In genomic region chr19:42086166-42086565, GRCm38 (mm10) we compare ENCODE assay signal across 8 mouse cellular contexts. TPM values are rescaled to one million over a fixed set of nuclear protein-coding genes. Genes with fewer than 3 reads are reported as not detected.
DNase-seq lines count a peak whose midpoint lies in the region; ATAC-seq and TF ChIP-seq lines count a peak whose summit lies in the region.

TSS of gene Morn4 (minus strand) at chr19:42086357.

- H3K27me3 ChIP-seq in embryonic facial prominence, embryonic 14.5 days (replicated peaks; ENCODE audit: control insufficient read depth, insufficient read depth, low read length) = no peaks in the 10 kb centered on the region
- H3K27me3 ChIP-seq in limb, embryonic 13.5 days = no peaks in the 10 kb centered on the region
- no peaks in the 10 kb centered on the region for H3K27me3 ChIP-seq in midbrain, embryonic 16.5 days (ENCODE audit: control insufficient read depth, insufficient read depth, low read depth, low read length)
- no peaks in the 10 kb centered on the region for H3K27me3 ChIP-seq in splenic B cell, adult 2 months (ENCODE audit: control insufficient read depth, insufficient read depth, low read length, poor library complexity, severe bottlenecking)

- H3K4me1 ChIP-seq in bone marrow, adult 2 months (ENCODE audit: control insufficient read depth, insufficient read depth, low read length) = peaks cover 3% of the 10 kb centered on the region; the same call in 1 of the 2 replicates
- H3K4me1 ChIP-seq in embryonic facial prominence, embryonic 14.5 days (ENCODE audit: control insufficient read depth, insufficient read depth, low read length) = peaks cover 15% of the 10 kb centered on the region; the same call in 1 of the 2 replicates
- peaks cover 17% of the 10 kb centered on the region for H3K4me1 ChIP-seq in limb, embryonic 13.5 days
- peaks cover 15% of the 10 kb centered on the region for H3K4me1 ChIP-seq in midbrain, embryonic 16.5 days (ENCODE audit: control insufficient read depth, insufficient read depth, low read length)

- TF ChIP-seq CTCF in bone marrow, adult 2 months (IDR thresholded peaks at IDR 0.05; ENCODE audit: control insufficient read depth, insufficient read depth, low read length) = no peak

- no peak for TF ChIP-seq POLR2A in bone marrow, adult 2 months (IDR thresholded peaks at IDR 0.05; ENCODE audit: borderline replicate concordance, control insufficient read depth, low read depth, low read length)

- DNase-seq in 3134 (ENCODE audit: extremely low read depth, insufficient read length, low spot score) = peak; percentile 73
- DNase-seq in embryonic facial prominence, embryonic 14.5 days (ENCODE audit: low spot score) = peak; percentile 95
- peak; percentile 55 to 58 for DNase-seq in heart, adult 9 months (ENCODE audit: low spot score in 2 of 2)
- peak; percentile 93 for DNase-seq in kidney, adult 9 months
- DNase-seq in splenic B cell, adult 2 months (ENCODE audit: low read depth, low spot score) = peak; percentile 61

- no peak within 1 kb of the TSS for H3K27ac ChIP-seq in bone marrow, adult 2 months (ENCODE audit: control insufficient read depth, insufficient read depth, low read depth, low read length, poor library complexity)
- H3K27ac ChIP-seq in embryonic facial prominence, embryonic 14.5 days (replicated peaks; ENCODE audit: low read depth, low read length) = no peak within 1 kb of the TSS
- no peak within 1 kb of the TSS for H3K27ac ChIP-seq in limb, embryonic 13.5 days
- H3K27ac ChIP-seq in midbrain, embryonic 16.5 days (ENCODE audit: low read length) = peak within 1 kb of the TSS; percentile 86

- ATAC-seq in embryonic facial prominence, embryonic 14.5 days (ENCODE audit: low read depth) = peak; percentile 80
- ATAC-seq in limb, embryonic 13.5 days (ENCODE audit: low FRiP score, low read depth) = peak; percentile 79
- peak; percentile 83 for ATAC-seq in midbrain, embryonic 16.5 days

- peak within 1 kb of the TSS; percentile 26 for H3K4me3 ChIP-seq in bone marrow, adult 2 months (replicated peaks; ENCODE audit: control insufficient read depth, low read depth, low read length)
- H3K4me3 ChIP-seq in embryonic facial prominence, embryonic 14.5 days (ENCODE audit: low read depth, low read length) = peak within 1 kb of the TSS; percentile 64
- peak within 1 kb of the TSS; percentile 77 for H3K4me3 ChIP-seq in limb, embryonic 13.5 days
- H3K4me3 ChIP-seq in midbrain, embryonic 16.5 days (ENCODE audit: low read depth, low read length) = peak within 1 kb of the TSS; percentile 92

- WGBS in bone marrow, adult 2 months = 3% methylated on average over 21 of the region's 21 CpGs
- under 1% methylated on average over 21 of the region's 21 CpGs for WGBS in embryonic facial prominence, embryonic 14.5 days
- 0% methylated on average over 21 of the region's 21 CpGs for WGBS in limb, embryonic 13.5 days
- under 1% methylated on average over 21 of the region's 21 CpGs for WGBS in midbrain, embryonic 16.5 days

- H3K9me3 ChIP-seq in embryonic facial prominence, embryonic 14.5 days (ENCODE audit: control insufficient read depth, low read length) = no peaks in the 10 kb centered on the region
- H3K9me3 ChIP-seq in limb, embryonic 13.5 days = no peaks in the 10 kb centered on the region
- H3K9me3 ChIP-seq in midbrain, embryonic 16.5 days (replicated peaks; ENCODE audit: control insufficient read depth, low read length, poor library complexity, severe bottlenecking) = no peaks in the 10 kb centered on the region

- H3K9ac ChIP-seq in embryonic facial prominence, embryonic 14.5 days (ENCODE audit: low read depth, low read length) = peak within 1 kb of the TSS; percentile 72
- H3K9ac ChIP-seq in limb, embryonic 13.5 days = peak within 1 kb of the TSS; percentile 77
- H3K9ac ChIP-seq in midbrain, embryonic 16.5 days (ENCODE audit: low read depth, low read length) = peak within 1 kb of the TSS; percentile 91

- peak within 1 kb of the TSS; percentile 67 for H3K4me2 ChIP-seq in embryonic facial prominence, embryonic 14.5 days (ENCODE audit: low read depth, low read length)
- H3K4me2 ChIP-seq in limb, embryonic 13.5 days (replicated peaks) = peak within 1 kb of the TSS; percentile 84
- peak within 1 kb of the TSS; percentile 87 for H3K4me2 ChIP-seq in midbrain, embryonic 16.5 days (ENCODE audit: low read length)

- H3K36me3 ChIP-seq in embryonic facial prominence, embryonic 14.5 days (ENCODE audit: control insufficient read depth, insufficient read depth, low read length) = no peaks in the 10 kb centered on the region
- no peaks in the 10 kb centered on the region for H3K36me3 ChIP-seq in limb, embryonic 13.5 days
- no peaks in the 10 kb centered on the region for H3K36me3 ChIP-seq in midbrain, embryonic 16.5 days (ENCODE audit: control insufficient read depth, insufficient read depth, low read length)
- H3K36me3 ChIP-seq in splenic B cell, adult 2 months (ENCODE audit: control insufficient read depth, insufficient read depth, low read length, poor library complexity, severe bottlenecking) = no peaks in the 10 kb centered on the region

RNA-seq across cellular contexts. Expression of gene Morn4, which starts in this region (rescaled TPM):
- polyA plus RNA-seq in bone marrow, adult 2 months (2011; ENCODE audit: insufficient read depth, insufficient read length, low replicate concordance, missing spikeins) = 1.4 TPM in 1 of 2 replicates, not detected in the other
- polyA plus RNA-seq in embryonic facial prominence, embryonic 14.5 days (2014; fragmentation: Nextera tagmentation; extraction: Ambion mirVana) = 20.1 and 21.5 TPM in 2 replicates
- polyA plus RNA-seq in limb, embryonic 13.5 days (2015; fragmentation: Nextera tagmentation; extraction: Ambion mirVana) = 32.1 and 34.5 TPM in 2 replicates
- 160 and 163 TPM in 2 replicates for polyA plus RNA-seq in midbrain, embryonic 16.5 days (2015; fragmentation: Nextera tagmentation; extraction: Ambion mirVana)

Comparison
In these comparisons a context has a peak if more than half of its experiments do, and no peak if none do; other contexts are left out.
1. H3K4me3 ChIP-seq: peak in every context shown above with its lines; median percentile 92 in midbrain, embryonic 16.5 days; 77 in limb, embryonic 13.5 days; 64 in embryonic facial prominence, embryonic 14.5 days; 26 in bone marrow, adult 2 months.